Mouse (Mus musculus): ENCODE measurements around the gene Tmem87b.

Tmem87b gene

DNA sequence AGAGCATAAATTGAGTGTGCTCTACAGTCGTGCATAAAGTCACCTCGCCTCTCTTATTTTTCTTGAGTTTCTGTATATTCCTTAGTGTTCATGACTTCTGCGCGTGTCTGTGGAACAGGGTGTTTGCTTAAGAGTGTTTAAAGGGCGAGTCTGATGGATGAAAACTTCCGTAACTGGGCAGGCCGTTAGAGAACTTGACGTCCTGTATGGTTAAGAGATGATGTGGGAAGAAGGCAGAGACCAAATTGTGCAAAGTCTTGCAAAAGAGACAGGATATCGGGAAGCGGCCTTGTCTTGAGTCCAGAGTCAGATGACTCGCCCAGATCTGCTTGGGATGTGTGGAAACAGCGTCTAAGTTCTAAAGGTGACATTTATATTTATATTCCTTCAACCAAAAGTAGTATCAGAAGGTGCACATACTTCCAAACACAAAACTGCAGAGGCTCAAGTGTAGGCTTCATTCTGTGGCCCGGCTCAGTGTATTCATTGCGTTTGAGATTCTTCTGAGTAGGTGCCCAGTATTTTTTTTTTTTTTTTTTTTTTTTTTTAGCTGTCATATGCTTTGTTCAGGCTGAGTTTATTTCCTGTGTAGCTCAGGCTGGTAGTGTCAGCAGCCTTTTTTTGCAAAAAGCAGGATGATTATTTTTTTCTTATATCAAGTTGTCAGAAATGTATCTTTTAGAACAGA lies 1.2 kb downstream of the Tmem87b start:
- peak; percentile 25 for DNase-seq (ENCODE audit: low read depth, low spot score)

GRCm38 (mm10) chr2:128820631-128821030 lies 2.7 kb downstream of the Tmem87b start:
- no peak for DNase-seq (ENCODE audit: low read depth, low spot score)

DNA sequence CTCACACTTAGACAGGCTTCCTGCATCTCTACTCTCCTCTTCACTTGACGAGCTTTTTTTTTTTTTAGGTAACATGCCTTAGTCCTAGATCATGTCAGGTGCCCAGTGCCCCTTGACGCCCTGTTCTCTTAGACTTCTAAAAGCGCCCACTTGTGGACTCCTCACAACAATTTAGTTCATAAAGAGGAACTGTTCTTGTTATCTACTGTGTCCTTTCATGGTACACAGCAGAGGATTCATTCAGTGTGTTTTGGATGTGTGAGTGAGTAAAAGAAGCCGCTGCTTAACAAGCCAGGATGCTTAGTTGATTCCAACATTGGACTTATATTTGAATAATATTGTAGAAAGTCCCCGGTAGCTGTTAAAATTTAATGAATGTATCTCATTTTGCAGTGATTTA lies 6.0 kb downstream of the Tmem87b start:
- no peak for DNase-seq (ENCODE audit: low read depth, low spot score)

DNA sequence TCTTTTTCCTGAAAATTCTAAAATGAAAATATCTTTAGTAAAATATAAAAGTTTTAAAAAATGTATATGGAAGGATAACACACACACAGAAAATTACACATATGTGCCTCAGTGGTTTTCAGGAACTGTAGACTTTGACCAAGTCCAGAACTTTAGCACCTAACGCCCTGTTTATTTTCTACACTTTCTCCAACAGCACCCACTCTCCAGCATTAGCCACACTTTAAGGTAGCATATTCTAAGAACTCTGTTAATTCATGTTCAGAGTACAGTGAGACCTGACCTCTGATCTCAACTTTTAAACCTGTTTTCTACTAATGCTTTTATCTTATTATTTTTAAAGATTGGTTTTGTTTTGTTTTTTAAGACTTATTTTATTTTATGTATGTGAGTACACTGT lies 9.9 kb downstream of the Tmem87b start:
- DNase-seq (ENCODE audit: low read depth, low spot score): no peak

DNA sequence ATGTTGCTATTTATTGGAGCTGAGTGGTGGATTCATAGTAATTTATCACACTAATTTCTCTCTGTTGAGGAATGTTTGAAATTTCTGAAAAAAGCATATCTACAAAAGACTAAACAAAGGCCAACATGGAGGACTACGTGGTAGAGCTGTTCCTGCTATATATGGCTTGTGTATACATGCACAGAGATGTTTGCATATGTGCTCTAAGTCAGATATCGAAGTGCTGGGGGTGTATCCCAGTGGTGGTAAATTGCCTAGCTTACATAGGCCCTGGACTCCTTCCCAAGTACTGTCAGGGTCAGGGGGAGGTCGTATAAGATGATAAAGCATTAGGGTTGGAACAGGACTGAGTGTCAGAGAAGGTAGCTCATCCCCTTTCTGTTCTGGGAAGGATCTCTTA lies 14.7 kb downstream of the Tmem87b start:
- DNase-seq (ENCODE audit: low read depth, low spot score): no peak

GRCm38 (mm10) chr2:128833035-128833434 lies 15.1 kb downstream of the Tmem87b start:
- DNase-seq (ENCODE audit: low read depth, low spot score): no peak

- DNase-seq (ENCODE audit: low read depth, low spot score): no peak
Measured at GRCm38 (mm10) chr2:128833435-128833834, 15.5 kb downstream of the Tmem87b start.

- DNase-seq (ENCODE audit: low read depth, low spot score): no peak
Measured at GRCm38 (mm10) chr2:128837531-128837930, 19.6 kb downstream of the Tmem87b start.

GRCm38 (mm10) chr2:128838611-128839010 lies 20.7 kb downstream of the Tmem87b start:
- no peak for DNase-seq (ENCODE audit: low read depth, low spot score)

DNA sequence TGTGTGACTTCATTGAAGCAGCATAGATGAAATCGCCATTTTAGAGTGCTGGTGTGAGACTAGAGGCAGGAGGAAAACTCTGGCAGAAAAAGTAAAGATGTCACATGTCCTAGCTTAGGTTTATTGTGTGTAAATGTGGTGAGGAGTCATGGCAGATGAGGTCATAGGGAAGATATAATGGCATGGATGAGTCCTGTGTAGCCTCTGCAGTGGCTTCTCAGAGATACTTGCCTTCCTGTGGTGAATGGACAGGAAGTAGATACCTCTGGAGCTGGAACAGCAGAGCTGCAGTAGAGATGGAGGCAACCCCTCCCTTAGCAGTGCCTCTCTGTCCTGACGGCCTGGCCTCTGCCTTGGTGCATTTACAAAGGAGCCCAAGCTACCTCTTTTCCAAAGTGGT lies 21.6 kb downstream of the Tmem87b start:
- no peak for DNase-seq (ENCODE audit: low read depth, low spot score)

DNA sequence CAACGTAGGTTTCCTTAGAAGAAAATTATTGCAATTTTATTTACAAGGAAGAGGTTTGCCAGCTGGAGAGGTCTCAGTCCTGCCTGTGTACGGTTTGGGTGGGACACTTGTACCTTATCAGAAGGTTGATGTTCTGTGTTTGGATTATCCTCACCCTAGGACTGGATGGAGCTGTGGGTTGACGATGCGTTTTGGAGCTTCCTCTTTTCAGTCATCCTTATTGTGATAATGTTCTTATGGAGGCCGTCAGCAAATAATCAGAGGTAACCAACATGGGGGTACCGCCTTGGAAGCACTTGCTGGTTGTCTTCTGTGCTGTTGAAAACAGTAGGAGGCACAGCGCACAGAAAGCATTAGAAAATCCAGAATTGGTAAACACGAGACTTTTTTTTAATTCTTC lies 24.5 kb downstream of the Tmem87b start:
- DNase-seq (ENCODE audit: low read depth, low spot score): no peak

GRCm38 (mm10) chr2:128850036-128850435 lies 32.1 kb downstream of the Tmem87b start:
- DNase-seq (ENCODE audit: low read depth, low spot score): no peak

- DNase-seq (ENCODE audit: low read depth, low spot score): no peak
Measured at GRCm38 (mm10) chr2:128856673-128857072, 38.8 kb downstream of the Tmem87b start.

DNA sequence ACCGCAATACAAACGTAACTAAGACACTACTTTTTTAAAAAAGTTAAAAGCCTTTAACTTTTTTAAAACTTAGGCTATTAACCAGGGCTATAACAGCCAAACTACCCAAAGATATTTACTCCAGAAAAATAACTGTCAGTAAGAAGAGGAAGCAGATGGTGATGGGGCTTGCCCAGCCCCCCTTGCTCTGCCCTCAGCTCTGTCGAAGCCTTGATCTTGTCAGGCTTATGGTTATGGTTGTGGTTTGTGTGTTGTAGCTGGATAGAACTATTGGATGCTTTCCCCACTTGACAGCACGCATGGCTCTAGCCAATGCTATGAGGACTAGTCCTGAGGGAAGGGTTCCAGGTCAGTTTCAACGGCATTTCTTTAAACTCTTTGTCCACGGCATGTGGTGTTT lies 41.0 kb downstream of the Tmem87b start:
- DNase-seq (ENCODE audit: low read depth, low spot score): no peak

DNA sequence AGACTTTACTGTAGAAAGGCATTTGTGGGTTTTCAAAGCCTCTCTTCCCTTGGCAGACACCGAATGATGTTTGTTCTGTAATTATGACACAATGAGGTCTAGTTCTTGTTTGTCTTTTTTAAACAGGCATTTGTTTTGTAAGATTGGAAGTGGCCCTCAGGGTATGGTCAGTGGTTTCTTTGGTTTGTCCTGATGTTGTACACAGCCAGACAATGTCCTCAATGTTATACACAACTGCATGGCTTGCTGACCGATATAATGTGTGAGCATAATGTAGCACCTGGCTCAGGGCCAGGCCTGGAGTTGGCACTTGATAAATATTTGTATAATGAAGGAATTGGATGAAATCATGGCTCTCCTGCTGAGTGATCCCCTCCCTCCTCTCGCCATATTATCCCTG lies 41.9 kb downstream of the Tmem87b start:
- DNase-seq (ENCODE audit: low read depth, low spot score): no peak

GRCm38 (mm10) chr2:128862636-128863035 lies 44.7 kb downstream of the Tmem87b start, which contains the start of gene Fbln7:
Fbln7 (plus strand) TSS chr2:128862981.
- no peak for DNase-seq (ENCODE audit: low read depth, low spot score)

DNA sequence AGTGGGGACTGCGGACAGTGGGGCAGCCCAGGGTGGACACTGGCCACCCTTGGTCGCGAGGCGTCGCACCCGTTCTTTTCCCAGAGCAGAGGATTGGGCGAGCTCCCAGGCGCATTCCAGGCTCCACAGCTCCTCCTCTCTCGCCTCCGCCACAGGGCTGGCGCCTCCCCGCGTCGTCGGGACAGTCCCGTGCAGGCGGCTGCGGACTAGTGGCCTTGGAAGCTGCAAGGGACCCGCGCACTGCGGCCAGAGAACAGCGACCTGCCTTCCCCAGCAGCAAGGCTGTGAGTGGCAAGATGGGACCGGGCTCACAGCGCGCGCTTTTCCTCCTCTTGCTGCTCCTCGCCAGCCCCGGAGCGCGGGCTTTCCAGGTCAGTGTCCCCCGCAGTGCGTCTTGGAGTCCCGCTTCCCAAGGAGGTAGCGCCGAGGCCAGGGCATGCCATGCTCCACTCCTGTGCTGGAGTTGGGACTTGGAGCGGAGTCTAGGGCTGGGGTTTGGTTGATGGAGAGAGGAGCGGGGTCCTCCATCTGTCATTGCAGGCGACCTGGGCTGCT lies 45.9 kb downstream of the Tmem87b start:
- peak; percentile 36 for DNase-seq (ENCODE audit: low read depth, low spot score)

GRCm38 (mm10) chr2:128865061-128865460 lies 47.1 kb downstream of the Tmem87b start:
- DNase-seq (ENCODE audit: low read depth, low spot score): no peak

DNA sequence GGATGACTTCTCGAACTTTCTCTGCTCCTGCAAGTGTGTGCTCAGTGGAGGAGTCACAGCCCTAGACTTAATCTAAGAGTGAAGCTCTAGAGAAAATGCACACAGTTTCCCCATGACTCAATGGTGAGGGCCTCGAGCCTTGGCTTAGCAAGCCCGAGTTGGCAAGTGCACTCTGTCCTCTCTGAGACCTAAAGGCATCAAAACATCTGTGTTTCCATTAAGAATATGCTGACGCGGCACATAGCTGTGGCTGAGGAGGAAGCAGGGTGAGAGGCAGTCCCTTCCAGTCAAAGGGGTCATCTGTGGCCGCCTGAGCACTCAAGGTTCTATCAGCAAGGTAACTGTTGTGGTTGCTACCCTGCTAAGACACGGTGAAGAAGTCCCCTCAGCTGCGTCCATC lies 53.7 kb downstream of the Tmem87b start:
- DNase-seq (ENCODE audit: low read depth, low spot score): no peak

DNA sequence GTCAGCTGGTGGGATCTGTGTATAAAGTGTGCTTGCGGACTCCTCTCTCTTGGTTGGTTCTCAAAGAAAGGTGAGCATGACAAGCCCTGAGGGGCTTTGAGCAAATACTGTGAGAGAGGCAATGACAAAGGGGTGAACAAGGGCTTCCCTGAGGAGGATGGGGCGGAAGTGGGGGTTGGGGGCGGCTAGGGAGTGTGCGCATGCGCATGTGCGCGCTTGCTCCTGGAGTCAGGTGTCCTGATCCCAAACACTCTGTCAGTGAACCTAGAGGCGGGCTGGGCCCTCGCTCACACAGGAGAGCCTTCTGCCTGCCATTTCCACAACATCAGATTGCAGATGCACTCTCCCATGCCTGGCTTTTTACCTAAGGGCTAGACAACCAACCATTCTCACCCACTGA lies 54.3 kb downstream of the Tmem87b start:
- no peak for DNase-seq (ENCODE audit: low read depth, low spot score)

DNA sequence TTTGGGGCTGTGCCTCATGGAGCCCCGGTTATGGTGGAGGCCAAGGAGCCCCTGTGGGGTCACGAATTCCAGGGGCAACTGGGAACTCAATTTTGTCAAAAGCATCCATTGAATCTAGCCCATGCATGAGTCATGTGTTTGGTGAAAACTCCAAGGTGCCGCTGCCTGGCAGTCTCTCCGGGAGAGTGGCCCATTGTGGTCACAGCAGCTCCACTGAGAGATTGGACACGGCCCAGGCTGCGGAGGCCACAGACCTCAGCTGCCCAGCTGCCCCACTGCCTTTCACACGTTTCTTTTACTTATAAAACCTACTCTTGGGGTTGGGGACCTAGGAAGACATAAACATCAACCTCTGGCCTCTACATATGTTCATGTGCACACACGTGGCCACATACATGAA lies 57.6 kb downstream of the Tmem87b start:
- DNase-seq (ENCODE audit: low read depth, low spot score): no peak

- no peak for DNase-seq (ENCODE audit: low read depth, low spot score)
Measured at GRCm38 (mm10) chr2:128881236-128881635, 63.3 kb downstream of the Tmem87b start.

DNA sequence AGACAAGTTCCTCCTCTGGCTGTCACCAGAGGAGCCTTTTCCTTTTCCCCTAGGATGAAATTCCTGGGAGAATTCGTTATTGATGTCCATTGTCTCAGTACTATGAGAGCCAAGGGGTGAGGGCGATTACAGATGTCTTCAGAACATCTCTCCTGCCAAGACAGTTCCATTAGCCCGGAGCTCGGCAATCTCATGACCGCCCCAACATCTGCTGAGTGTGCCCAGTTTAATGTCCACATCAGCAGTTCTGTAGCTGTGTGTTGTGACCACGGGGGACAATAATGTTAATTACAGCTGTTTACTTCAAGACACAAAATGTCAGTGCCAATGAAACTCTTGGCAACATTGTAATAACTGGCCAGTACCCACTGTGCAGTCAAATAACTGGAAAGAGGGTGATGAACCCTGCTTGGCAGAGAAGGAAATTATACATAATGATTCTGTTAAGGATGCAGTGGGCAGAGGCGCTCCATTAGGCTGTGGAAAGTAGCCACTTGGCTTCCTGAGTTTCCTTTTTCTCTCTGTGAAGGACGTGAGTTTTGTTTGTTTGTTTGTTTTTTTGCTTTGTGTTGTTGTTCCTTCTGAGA lies 67.4 kb downstream of the Tmem87b start:
- DNase-seq (ENCODE audit: low read depth, low spot score): no peak
